Mouse (Mus musculus): ENCODE results near the gene Mboat7. TPM values are rescaled to one million over a fixed set of nuclear protein-coding genes. Genes with fewer than 3 reads are reported as not detected.
A peak's percentile ranks its signal among the peaks of the same experiment; 100 is the strongest.

The Mboat7 gene
- total RNA-seq, 2 experiments from 2014 or later: 8.1 to 11.2 TPM

GRCm38 (mm10) chr7:3643843-3644242 is 49.5 kb downstream of the Mboat7 start:
- DNase-seq: no peak

- no peak for DNase-seq
Observed at GRCm38 (mm10) chr7:3643412-3643811, 49.9 kb downstream of the Mboat7 start.

- no peak for DNase-seq
Observed at GRCm38 (mm10) chr7:3630478-3630815, 62.9 kb downstream of the Mboat7 start.

GRCm38 (mm10) chr7:3629543-3630477 is 63.5 kb downstream of the Mboat7 start, which contains the start of the genes Tfpt and Prpf31:
Tfpt (minus strand) TSS chr7:3629929.
Prpf31 (plus strand) TSS chr7:3629985.
- DNase-seq: peak; percentile 91

- DNase-seq: no peak
Observed at GRCm38 (mm10) chr7:3629030-3629429, 64.3 kb downstream of the Mboat7 start.

Small RNAs within 50 kb of the gene (microRNA-seq; reads per million reads assigned to microRNA genes)
- gene Mir3572 (ENCODE audit: borderline replicate concordance in 2 of 2): 0.79 to 2.9 reads per million in 2 experiments

Other genes starting within 250 kb of the Mboat7 start
- not detected for gene Tarm1, start 190.9 kb downstream of the Mboat7 start, total RNA-seq (2021)
- under 1 TPM; 0.15 to 0.56 TPM for gene Oscar, start 77.4 kb downstream of the Mboat7 start, total RNA-seq (2021)
- gene Ndufa3, start 76.2 kb downstream of the Mboat7 start, total RNA-seq (2021): 100 to 1,000 TPM; 951 to 953 TPM
- gene Tfpt, start 63.6 kb downstream of the Mboat7 start, total RNA-seq (2021): 10 to 100 TPM; 12.8 to 13.6 TPM
- 10 to 100 TPM; 21.3 to 21.8 TPM for gene Prpf31, start 63.5 kb downstream of the Mboat7 start, total RNA-seq (2021)
- 10 to 100 TPM; 17.1 to 17.4 TPM for gene Cnot3, start 48.3 kb downstream of the Mboat7 start, total RNA-seq (2021)
- gene Leng1, start 27.7 kb downstream of the Mboat7 start, total RNA-seq (2021): 1 to 10 TPM; 4.2 to 4.3 TPM
- under 1 TPM; 0.70 to 0.87 TPM for gene Tmc4, start 16.0 kb downstream of the Mboat7 start, total RNA-seq (2021)
- gene Tsen34, start 660 bp downstream of the Mboat7 start, total RNA-seq (2021): 10 to 100 TPM; 28.2 to 28.4 TPM
- 100 to 1,000 TPM; 374 to 415 TPM for gene Rps9, start 10.5 kb upstream of the Mboat7 start, total RNA-seq (2021)
- gene Pirb, start 26.9 kb upstream of the Mboat7 start, total RNA-seq (2021): 1 to 10 TPM in 1 of 2 experiments, under 1 TPM in 1; 0.67 to 1.0 TPM
- gene Gm15448, start 132.2 kb upstream of the Mboat7 start, total RNA-seq (2021): under 1 TPM in 1 of 2 experiments, not detected in 1; 0.18 TPM
- under 1 TPM in 1 of 2 experiments, not detected in 1; 0.13 TPM for gene Pira2, start 151.5 kb upstream of the Mboat7 start, total RNA-seq (2021)
- not detected for gene Gm14548, start 204.6 kb upstream of the Mboat7 start, total RNA-seq (2021)
- gene Lilra6, start 222.0 kb upstream of the Mboat7 start, total RNA-seq (2021): under 1 TPM in 1 of 2 experiments, not detected in 1; 0.24 TPM